Mouse (Mus musculus): ENCODE results near the gene Nlrp6. TPM values are rescaled to one million over a fixed set of nuclear protein-coding genes. Genes with fewer than 3 reads are reported as not detected.
"Not testable (repeated sequence)": the region's sequence is repeated elsewhere in the genome, so short reads cannot be mapped to it uniquely, and the experiment has no call there.

Gene Nlrp6
- polyA plus RNA-seq, 1 experiment from 2014 or later: 0.26 TPM

GRCm38 (mm10) chr7:140955758-140956555 is 35.3 kb downstream of the Nlrp6 start, which contains the start of the genes Gm45717 and Ifitm2:
Gene Gm45717 (minus strand): TSS chr7:140955937.
Gene Ifitm2 (minus strand): TSS chr7:140955987.
- peak within 1 kb of the TSS; percentile 91 for H3K27ac ChIP-seq
- 7% methylated on average over 11 of the region's 11 CpGs for WGBS
- DNase-seq (ENCODE audit: low spot score): peak; percentile 80
- peaks cover 71% of the 10 kb centered on the region for H3K4me1 ChIP-seq
- peak within 1 kb of the TSS; percentile 69 for H3K4me3 ChIP-seq
- H3K27me3 ChIP-seq (ENCODE audit: low read depth, poor library complexity, severe bottlenecking): no peaks in the 10 kb centered on the region
- no peaks in the 10 kb centered on the region for H3K9me3 ChIP-seq (replicated peaks)
- H3K36me3 ChIP-seq: peaks cover 17% of the 10 kb centered on the region

- Histone ChIP-seq H3K27ac (peak overlapping the region; percentile 91), H3K36me3 (peaks cover 17% of the 10 kb centered on the region), H3K4me3 (peak overlapping the region; percentile 69), H3K27me3 (ENCODE audit: low read depth, poor library complexity, severe bottlenecking) (no peaks in the 10 kb centered on the region), H3K9me3 (replicated peaks) (no peaks in the 10 kb centered on the region), H3K4me1 (peaks cover 66% of the 10 kb centered on the region)
- 36% methylated on average over 6 of the region's 6 CpGs for WGBS
- DNase-seq (ENCODE audit: low spot score): peak; percentile 34
Observed at GRCm38 (mm10) chr7:140956556-140956869, 35.8 kb downstream of the Nlrp6 start.

- 8% methylated on average over 9 of the region's 9 CpGs for WGBS
- no peaks in the 10 kb centered on the region for H3K9me3 ChIP-seq (replicated peaks)
- H3K27me3 ChIP-seq (ENCODE audit: low read depth, poor library complexity, severe bottlenecking): no peaks in the 10 kb centered on the region
- DNase-seq (ENCODE audit: low spot score): no peak
- H3K36me3 ChIP-seq: no peaks in the 10 kb centered on the region
- peak overlapping the region; percentile 53; the same call in 1 of the 2 replicates for H3K27ac ChIP-seq
- no peak overlapping the region for H3K4me3 ChIP-seq
- H3K4me1 ChIP-seq: peaks cover 37% of the 10 kb centered on the region
Observed at GRCm38 (mm10) chr7:140959181-140959901, 38.6 kb downstream of the Nlrp6 start.

GRCm38 (mm10) chr7:140960026-140960425 is 39.3 kb downstream of the Nlrp6 start:
- DNase-seq (ENCODE audit: low spot score): no peak
- no peaks in the 10 kb centered on the region for H3K9me3 ChIP-seq (replicated peaks)

GRCm38 (mm10) chr7:140961416-140961815 is 40.7 kb downstream of the Nlrp6 start:
- H3K27ac ChIP-seq: no peak overlapping the region
- H3K9me3 ChIP-seq (replicated peaks): no peaks in the 10 kb centered on the region
- H3K27me3 ChIP-seq (ENCODE audit: low read depth, poor library complexity, severe bottlenecking): no peaks in the 10 kb centered on the region
- no peak overlapping the region for H3K4me3 ChIP-seq
- WGBS: 77% methylated on average over 2 of the region's 2 CpGs
- no peak for DNase-seq (ENCODE audit: low spot score)
- no peaks in the 10 kb centered on the region for H3K36me3 ChIP-seq
- H3K4me1 ChIP-seq: peaks cover 22% of the 10 kb centered on the region

More at GRCm38 (mm10) chr7:140960026-140960425, 39.3 kb downstream of the Nlrp6 start:
- Histone ChIP-seq H3K4me3 (no peak overlapping the region), H3K4me1 (peaks cover 31% of the 10 kb centered on the region), H3K36me3 (no peaks in the 10 kb centered on the region), H3K27me3 (ENCODE audit: low read depth, poor library complexity, severe bottlenecking) (no peaks in the 10 kb centered on the region), H3K27ac (no peak overlapping the region)
- 80% methylated on average over 5 of the region's 5 CpGs for WGBS

- H3K9me3 ChIP-seq (replicated peaks): no peaks in the 10 kb centered on the region
- peaks cover 23% of the 10 kb centered on the region for H3K4me1 ChIP-seq
- H3K36me3 ChIP-seq: no peaks in the 10 kb centered on the region
- WGBS: 56% methylated on average over 2 of the region's 2 CpGs
- no peak for DNase-seq (ENCODE audit: low spot score)
- no peak overlapping the region for H3K4me3 ChIP-seq
- H3K27me3 ChIP-seq (ENCODE audit: low read depth, poor library complexity, severe bottlenecking): no peaks in the 10 kb centered on the region
- no peak overlapping the region for H3K27ac ChIP-seq
Observed at GRCm38 (mm10) chr7:140962733-140963132, 42.0 kb downstream of the Nlrp6 start.

- peaks cover 47% of the 10 kb centered on the region for H3K4me1 ChIP-seq
- WGBS: 84% methylated on average over 4 of the region's 4 CpGs
- H3K27ac ChIP-seq: peak within 1 kb of the TSS; percentile 67
- no peak for DNase-seq (ENCODE audit: low spot score)
- H3K9me3 ChIP-seq (replicated peaks): no peaks in the 10 kb centered on the region
- no peaks in the 10 kb centered on the region for H3K36me3 ChIP-seq
- H3K27me3 ChIP-seq (ENCODE audit: low read depth, poor library complexity, severe bottlenecking): no peaks in the 10 kb centered on the region
- H3K4me3 ChIP-seq: peak within 1 kb of the TSS; percentile 36
Observed at GRCm38 (mm10) chr7:140966921-140967320, 46.2 kb downstream of the Nlrp6 start, which contains the start of gene Ifitm1. Gene Ifitm1 (plus strand): TSS chr7:140967221.

- 2% methylated on average over 14 of the region's 14 CpGs for WGBS
- Histone ChIP-seq H3K27ac (peak overlapping the region; percentile 67), H3K4me3 (peak overlapping the region; percentile 36)
Observed at GRCm38 (mm10) chr7:140967862-140968591, 47.3 kb downstream of the Nlrp6 start.

GRCm38 (mm10) chr7:140968710-140969109 is 48.0 kb downstream of the Nlrp6 start:
- 11% methylated on average over 3 of the region's 3 CpGs for WGBS
- Histone ChIP-seq H3K27ac (peak overlapping the region; percentile 67; the same call in 1 of the 2 replicates), H3K4me3 (peak overlapping the region; percentile 36; the same call in 1 of the 2 replicates), H3K4me1 (peaks cover 56% of the 10 kb centered on the region)
- H3K9me3 ChIP-seq (replicated peaks); DNase-seq (ENCODE audit: low spot score); H3K36me3 ChIP-seq; H3K27me3 ChIP-seq (ENCODE audit: low read depth, poor library complexity, severe bottlenecking): not testable (repeated sequence)

More at GRCm38 (mm10) chr7:140967862-140968591, 47.3 kb downstream of the Nlrp6 start:
- no peaks in the 10 kb centered on the region for H3K27me3 ChIP-seq (ENCODE audit: low read depth, poor library complexity, severe bottlenecking)
- no peaks in the 10 kb centered on the region for H3K36me3 ChIP-seq
- peaks cover 49% of the 10 kb centered on the region for H3K4me1 ChIP-seq
- H3K9me3 ChIP-seq (replicated peaks): no peaks in the 10 kb centered on the region
- DNase-seq (ENCODE audit: low spot score): peak; percentile 55

- Histone ChIP-seq H3K36me3 (no peaks in the 10 kb centered on the region), H3K4me3 (no peak overlapping the region), H3K27me3 (ENCODE audit: low read depth, poor library complexity, severe bottlenecking) (peaks cover 9% of the 10 kb centered on the region), H3K4me1 (peaks cover 72% of the 10 kb centered on the region), H3K27ac (peak overlapping the region; percentile 61; the same call in 1 of the 2 replicates), H3K9me3 (replicated peaks) (no peaks in the 10 kb centered on the region)
- no peak for DNase-seq (ENCODE audit: low spot score)
- WGBS: 41% methylated on average over 7 of the region's 7 CpGs
Observed at GRCm38 (mm10) chr7:140970931-140971330, 50.2 kb downstream of the Nlrp6 start.

GRCm38 (mm10) chr7:140971479-140972171 is 50.9 kb downstream of the Nlrp6 start:
- Histone ChIP-seq H3K9me3 (replicated peaks) (no peaks in the 10 kb centered on the region), H3K4me3 (no peak overlapping the region), H3K27ac (peak overlapping the region; percentile 61; the same call in 1 of the 2 replicates), H3K27me3 (ENCODE audit: low read depth, poor library complexity, severe bottlenecking) (peaks cover 9% of the 10 kb centered on the region), H3K4me1 (peaks cover 72% of the 10 kb centered on the region), H3K36me3 (no peaks in the 10 kb centered on the region)
- 90% methylated on average over 8 of the region's 8 CpGs for WGBS
- no peak for DNase-seq (ENCODE audit: low spot score)

Measured in limb, embryonic 10.5 days (tissue).